Mouse (Mus musculus): ENCODE measurements around the gene Dr1.

GRCm38 (mm10) chr5:108286957-108287356 is 18.3 kb downstream of the Dr1 start:
- TF ChIP-seq CTCF (IDR thresholded peaks at IDR 0.05; ENCODE audit: extremely low read depth, insufficient read depth, low read length) (no peak), POLR2A (IDR thresholded peaks at IDR 0.05; ENCODE audit: extremely low read depth, insufficient read depth, low read length) (no peak)

All from cortical plate, adult 2 months (tissue).